Mouse (Mus musculus): ENCODE data around the gene Fsip1.

DNA sequence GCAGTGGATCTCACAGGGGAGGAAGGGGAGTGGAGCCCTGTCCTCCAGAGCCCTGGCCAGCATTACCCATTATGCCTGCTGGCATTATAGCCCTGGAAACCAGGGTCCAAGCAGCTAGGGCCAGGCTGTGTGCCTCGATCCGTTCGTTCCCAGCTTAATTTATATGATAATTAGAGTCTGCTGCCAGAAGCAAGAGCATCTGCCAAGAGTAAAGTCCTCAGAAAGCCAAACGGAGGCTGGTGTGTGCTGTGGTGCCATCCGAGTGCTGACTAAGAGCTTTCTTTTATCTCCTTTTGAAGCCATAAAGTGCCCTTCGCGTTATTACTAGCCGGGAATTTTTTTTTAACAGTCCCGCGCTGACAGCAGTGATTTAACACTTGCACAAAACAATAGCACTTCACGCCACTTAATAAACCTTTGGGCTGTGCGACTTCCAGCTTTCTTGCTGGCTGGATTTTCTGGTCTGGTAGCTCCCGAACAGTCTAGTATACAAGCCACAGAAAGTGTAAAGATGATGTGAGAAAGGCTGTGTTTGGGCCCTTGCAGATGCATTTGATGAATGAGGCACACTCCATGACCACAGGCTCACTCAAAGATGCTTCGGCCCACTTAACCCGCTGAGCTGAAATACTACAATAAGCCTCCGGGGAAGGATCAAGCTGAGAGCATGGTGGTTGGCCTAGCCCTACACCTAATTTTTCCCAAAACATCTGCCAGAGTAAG lies 52.9 kb downstream of the Fsip1 start:
- TF ChIP-seq EP300 (IDR thresholded peaks at IDR 0.05) (no peak), CTCF (IDR thresholded peaks at IDR 0.05) (no peak)
